Mouse (Mus musculus) urinary bladder, postnatal 25 days (tissue): Measurements from ENCODE around the gene Gm10972.
A peak's percentile ranks its signal among the peaks of the same experiment; 100 is the strongest.
"Not testable (repeated sequence)": the region's sequence is repeated elsewhere in the genome, so short reads cannot be mapped to it uniquely, and the experiment has no call there.

ENCODE experiments used
- DNase-seq: peaks from one replicate; pipeline ENCODE4 v3.0.0; 2022; ENCODE audit warnings: low spot score

The Gm10972 gene

DNA sequence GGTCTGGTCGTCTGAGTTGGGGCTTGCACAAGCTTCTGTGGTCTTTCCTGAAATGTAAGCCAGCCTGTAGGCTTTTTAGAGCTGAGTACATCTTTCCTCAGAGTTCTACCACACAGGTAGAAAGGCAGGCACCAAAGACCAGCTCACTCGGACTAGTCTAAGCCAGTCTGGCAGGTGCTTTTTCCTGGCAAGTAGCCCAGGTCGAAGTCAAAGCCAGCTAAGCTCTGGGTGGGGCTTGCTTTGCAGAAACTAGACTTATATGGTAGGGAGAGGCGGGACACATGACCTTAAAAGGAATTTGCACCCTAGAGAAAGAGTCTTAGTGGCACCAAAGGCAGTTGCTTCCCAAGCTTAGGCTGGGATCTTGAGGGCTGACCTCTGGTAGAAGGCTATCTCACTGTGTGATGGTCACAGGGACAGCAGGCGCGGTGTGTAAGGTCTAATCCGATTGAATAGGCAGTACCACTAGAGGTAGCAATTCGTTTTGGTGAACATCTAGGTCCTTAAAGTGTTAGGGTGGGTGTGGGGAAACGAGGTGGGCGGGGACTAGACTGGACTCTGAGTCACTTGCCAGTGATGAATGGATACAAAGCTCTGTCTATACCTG is 16.3 kb downstream of the Gm10972 start:
- not testable (repeated sequence) for DNase-seq

DNA sequence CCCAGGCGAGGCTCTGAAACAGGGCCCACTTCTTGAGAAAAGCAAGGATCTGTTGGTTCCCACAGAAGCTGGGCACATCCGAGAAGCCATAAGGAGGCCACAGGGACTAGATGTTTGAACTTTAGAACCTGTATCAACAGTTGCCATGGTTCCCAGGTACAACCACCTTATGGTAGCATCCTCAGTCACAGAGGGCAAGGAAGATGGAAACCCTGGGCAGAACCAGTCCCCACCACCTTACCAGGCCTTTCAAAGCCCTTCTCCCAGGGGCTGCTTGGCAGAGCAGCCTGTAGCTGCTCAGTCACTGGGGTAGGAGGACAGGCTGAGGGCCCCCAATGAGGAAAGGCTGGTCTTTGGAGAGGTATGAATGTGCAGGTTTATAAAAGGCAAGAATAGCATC is 17.9 kb downstream of the Gm10972 start:
- DNase-seq = not testable (repeated sequence)

GRCm38 (mm10) chr3:94665060-94665802 is 22.3 kb downstream of the Gm10972 start:
- DNase-seq = not testable (repeated sequence)

DNA sequence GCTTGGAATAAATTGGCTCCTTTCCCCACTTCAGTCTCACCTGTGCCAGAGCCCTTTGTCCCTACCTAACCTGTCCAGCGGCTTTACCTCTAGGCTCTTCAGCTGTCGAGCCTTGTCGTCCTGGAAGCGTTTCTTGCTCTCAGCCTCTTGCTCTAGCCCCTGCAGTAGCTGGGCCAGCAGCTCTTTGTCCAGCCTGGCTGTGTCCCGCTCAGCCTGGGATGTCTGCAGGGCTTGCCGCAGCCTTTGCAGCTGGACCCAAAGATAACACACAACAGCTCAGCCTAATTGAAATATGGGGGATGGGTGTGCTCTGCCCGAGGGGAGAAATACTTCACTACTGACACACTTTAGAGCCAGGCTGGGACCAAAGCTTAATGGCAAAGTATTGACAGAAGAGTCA is 23.0 kb downstream of the Gm10972 start:
- not testable (repeated sequence) for DNase-seq

DNA sequence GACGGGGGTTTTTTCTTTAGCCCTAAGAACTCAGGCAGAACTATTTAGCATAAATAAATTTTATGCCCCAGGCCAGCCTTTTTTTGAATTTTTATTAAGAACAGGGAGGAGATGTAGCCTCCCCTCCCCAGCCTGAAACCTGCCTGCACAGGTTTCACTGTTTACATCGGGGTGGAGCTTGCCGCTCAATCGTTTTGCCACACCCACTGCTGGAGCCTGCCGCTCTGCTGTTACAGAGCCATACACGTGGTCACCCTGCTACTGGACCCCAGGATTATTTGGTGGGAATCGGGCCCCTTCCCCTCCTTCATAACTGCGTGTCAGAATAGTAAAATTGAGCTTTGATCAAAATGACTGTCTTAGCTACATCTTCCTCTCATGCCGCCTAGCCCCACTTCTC is 32.2 kb downstream of the Gm10972 start:
- not testable (repeated sequence) for DNase-seq

GRCm38 (mm10) chr3:94679351-94679841 is 36.5 kb downstream of the Gm10972 start:
- DNase-seq = peak; percentile 58

- DNase-seq = not testable (repeated sequence)
Measured at GRCm38 (mm10) chr3:94680032-94680431, 37.1 kb downstream of the Gm10972 start.

- DNase-seq = no peak
Measured at GRCm38 (mm10) chr3:94680783-94681182, 37.9 kb downstream of the Gm10972 start.

GRCm38 (mm10) chr3:94683646-94684045 is 40.7 kb downstream of the Gm10972 start:
- DNase-seq = no peak

GRCm38 (mm10) chr3:94685989-94686772 is 43.3 kb downstream of the Gm10972 start:
- not testable (repeated sequence) for DNase-seq

DNA sequence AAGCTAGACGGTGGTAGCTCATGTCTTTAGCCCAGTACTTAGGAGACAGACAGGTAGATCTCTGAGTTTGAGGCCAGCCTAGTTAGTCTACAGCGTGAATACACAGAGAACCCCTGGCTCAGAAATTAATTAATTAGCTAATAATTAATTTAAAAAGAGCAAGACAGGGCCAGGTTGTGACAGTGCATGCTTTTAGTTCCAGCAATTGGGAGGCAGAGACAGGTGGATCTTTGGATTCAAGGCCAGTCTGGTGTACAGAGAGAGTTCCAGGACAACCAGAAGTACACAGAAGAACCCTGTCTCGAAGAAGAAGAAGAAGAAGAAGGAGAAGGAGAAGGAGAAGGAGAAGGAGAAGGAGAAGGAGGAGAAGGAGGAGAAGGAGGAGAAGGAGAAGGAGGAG is 45.8 kb downstream of the Gm10972 start:
- not testable (repeated sequence) for DNase-seq

DNA sequence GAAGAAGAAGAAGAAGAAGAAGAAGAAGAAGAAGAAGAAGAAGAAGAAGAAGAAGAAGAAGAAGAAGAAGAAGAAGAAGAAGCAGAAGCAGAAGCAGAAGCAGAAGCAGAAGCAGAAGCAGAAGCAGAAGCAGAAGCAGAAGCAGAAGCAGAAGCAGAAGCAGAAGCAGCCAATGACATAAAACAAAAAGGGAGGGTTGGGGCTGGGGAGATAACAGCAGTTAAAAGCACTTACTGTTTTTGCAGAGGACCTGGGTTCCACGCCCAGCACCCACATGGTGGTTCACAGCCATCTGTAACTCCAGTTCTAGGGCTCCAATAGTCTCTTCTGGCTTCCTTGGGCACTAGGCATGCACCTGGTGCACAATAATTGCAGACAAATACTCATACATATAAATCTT is 46.3 kb downstream of the Gm10972 start:
- DNase-seq = not testable (repeated sequence)

DNA sequence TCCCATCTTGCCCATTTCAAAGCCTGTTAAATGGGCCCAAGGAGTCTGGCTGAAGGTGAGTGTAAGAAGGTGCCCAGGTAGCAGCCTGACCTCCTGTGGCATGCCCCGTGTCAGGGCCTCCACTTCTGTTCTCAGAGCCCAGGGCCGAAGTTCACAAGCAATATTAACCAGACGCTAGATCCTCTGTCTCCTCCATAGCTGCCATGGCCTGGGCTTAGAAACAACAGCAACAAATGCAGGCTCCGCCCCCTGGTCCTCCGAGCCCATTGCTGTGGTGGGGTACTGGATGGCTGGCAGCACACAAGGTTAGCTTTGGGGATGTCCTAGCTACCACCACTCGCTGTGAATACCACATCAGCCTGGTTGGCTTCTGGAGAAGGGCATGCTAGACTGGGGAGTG is 47.2 kb downstream of the Gm10972 start:
- DNase-seq = not testable (repeated sequence)

DNA sequence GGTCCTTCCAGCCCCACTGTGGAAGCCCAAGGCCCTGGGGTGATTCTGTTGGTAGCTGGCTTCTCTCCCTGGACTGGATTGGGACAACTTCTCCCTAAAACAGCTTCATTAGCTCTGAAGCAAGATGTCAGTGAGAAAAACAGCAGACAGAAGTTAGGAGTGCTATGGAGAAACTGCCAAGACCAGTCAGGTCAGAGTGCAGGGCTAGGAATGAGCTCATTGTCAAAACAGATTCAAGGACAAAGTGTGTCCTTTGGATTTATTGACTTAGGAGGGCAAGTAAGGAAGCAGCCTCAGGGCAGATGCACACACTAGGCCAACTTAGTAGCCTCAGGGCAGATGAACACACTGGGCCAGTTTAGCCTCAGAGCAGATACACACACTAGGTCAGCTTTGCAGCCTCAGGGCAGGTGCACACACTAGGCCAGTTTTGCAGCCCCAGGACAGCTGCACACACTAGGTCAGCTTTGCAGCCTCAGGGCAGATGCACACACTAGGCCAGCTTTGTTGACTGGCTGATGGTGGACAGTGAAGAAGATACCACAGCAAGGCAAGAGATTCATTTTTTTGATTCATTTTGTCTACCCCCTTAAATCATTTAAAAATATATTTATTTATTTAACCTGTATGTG is 47.8 kb downstream of the Gm10972 start:
- no peak for DNase-seq

GRCm38 (mm10) chr3:94691694-94692093 is 48.8 kb downstream of the Gm10972 start:
- not testable (repeated sequence) for DNase-seq
